In the genomic region with DNA sequence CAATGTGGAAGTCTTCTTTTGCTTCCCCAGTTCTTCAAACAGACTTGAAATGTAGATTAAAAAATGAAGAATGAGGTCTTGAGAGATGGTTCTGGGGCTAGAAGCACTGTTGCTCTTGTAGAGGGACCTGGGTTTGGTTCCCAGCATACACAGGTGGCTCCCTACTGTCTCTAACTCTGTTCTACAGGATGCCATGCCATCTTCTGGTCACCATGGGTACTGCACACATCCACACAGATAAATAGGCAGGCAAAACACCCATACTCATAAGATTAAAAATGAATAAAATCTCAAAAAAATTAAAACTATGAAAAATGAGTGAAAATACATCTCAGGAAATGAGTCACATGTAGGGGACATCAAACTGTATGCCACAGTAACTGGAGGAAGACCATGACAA, we compare ENCODE assay signal across 18 mouse cellular contexts.
DNase-seq lines count a peak whose midpoint lies in the region; ATAC-seq and TF ChIP-seq lines count a peak whose summit lies in the region.
"Had no signal": no experiment of that assay in that cellular context is flagged by ENCODE, and none has a peak within 500 bp of the region (broad histone marks: within the 10 kb centered on the region; RNA-seq: fewer than 3 reads in every experiment).

No protein-coding gene starts in this region.

- H3K9ac ChIP-seq in lung, postnatal 0 days (replicated peaks; ENCODE audit: low read depth), result no peak overlapping the region
- H3K9ac ChIP-seq: forebrain, embryonic 13.5 days; heart, embryonic 13.5 days; limb, embryonic 13.5 days; midbrain, embryonic 15.5 days had no signal

- no peak for ATAC-seq in lung, postnatal 0 days
- ATAC-seq: forebrain, embryonic 13.5 days; midbrain, embryonic 15.5 days had no signal

- TF ChIP-seq EP300 in lung, postnatal 0 days (IDR thresholded peaks at IDR 0.05), result no peak

- no peak overlapping the region for H3K27ac ChIP-seq in kidney, adult 2 months (ENCODE audit: insufficient read depth, low read depth, low read length)
- no peak overlapping the region for H3K27ac ChIP-seq in lung, postnatal 0 days (ENCODE audit: low read length)
- H3K27ac ChIP-seq: forebrain, embryonic 13.5 days; limb, embryonic 13.5 days; midbrain, embryonic 15.5 days had no signal

- 0 out of 2 replicates have a peak, but pooled peaks have one; percentile 5 for TF ChIP-seq CTCF in kidney, adult 2 months (conservative IDR thresholded peaks at IDR 0.05; ENCODE audit: insufficient read depth, insufficient read length, low read depth, low read length)
- TF ChIP-seq CTCF in lung, postnatal 0 days (IDR thresholded peaks at IDR 0.05), result peak; percentile 28; the same call in 1 of the 2 replicates
- peak; percentile 50 for TF ChIP-seq CTCF in E14TG2a.4 (conservative IDR thresholded peaks at IDR 0.05; ENCODE audit: low read length)

- no peak for TF ChIP-seq POLR2A in kidney, adult 2 months (IDR thresholded peaks at IDR 0.05; ENCODE audit: low read depth, low read length)

- H3K27me3 ChIP-seq in kidney, adult 2 months (replicated peaks; ENCODE audit: control insufficient read depth, insufficient read depth, low read length), result no peaks in the 10 kb centered on the region; the same call in 1 of the 2 replicates
- no peaks in the 10 kb centered on the region for H3K27me3 ChIP-seq in lung, postnatal 0 days (replicated peaks; ENCODE audit: insufficient read depth, low read length)
- no peaks in the 10 kb centered on the region for H3K27me3 ChIP-seq in E14TG2a.4 (ENCODE audit: insufficient read depth, low read length)
- H3K27me3 ChIP-seq: forebrain, embryonic 13.5 days; heart, embryonic 13.5 days; midbrain, embryonic 15.5 days had no signal

- H3K4me3 ChIP-seq in kidney, adult 2 months (ENCODE audit: insufficient read depth, low read depth, low read length), result no peak overlapping the region
- no peak overlapping the region for H3K4me3 ChIP-seq in lung, postnatal 0 days (ENCODE audit: low read depth, low read length)
- H3K4me3 ChIP-seq in E14TG2a.4 (replicated peaks; ENCODE audit: low read length), result no peak overlapping the region
- H3K4me3 ChIP-seq: forebrain, embryonic 13.5 days; heart, embryonic 13.5 days; limb, embryonic 13.5 days; midbrain, embryonic 15.5 days had no signal

- no peak for DNase-seq in kidney, adult 2 months
- no peak for DNase-seq in kidney, adult 9 months
- DNase-seq in lung, postnatal 0 days (ENCODE audit: low spot score), result no peak
- DNase-seq in lung, adult 18-20 months, result no peak
- peak; percentile 29 for DNase-seq in ZHBTc4 (ENCODE audit: low read depth, low spot score)
- no peak for DNase-seq in gastrocnemius, adult 18-20 months (ENCODE audit: low spot score)
- DNase-seq in urinary bladder, postnatal 25 days (ENCODE audit: low spot score), result no peak
- DNase-seq: adrenal gland, adult 8-10 months; cerebellum, adult 11 months; kidney, postnatal 14 days; lung, adult 2 months; right cerebral cortex, adult 18-20 months; thymus, postnatal 14 days had no signal

- H3K4me1 ChIP-seq in kidney, adult 2 months (ENCODE audit: control insufficient read depth, insufficient read depth, low read length), result no peaks in the 10 kb centered on the region
- H3K4me1 ChIP-seq in lung, postnatal 0 days (ENCODE audit: insufficient read depth, low read depth, low read length), result no peaks in the 10 kb centered on the region
- no peaks in the 10 kb centered on the region for H3K4me1 ChIP-seq in E14TG2a.4 (replicated peaks; ENCODE audit: low read depth, low read length)
- H3K4me1 ChIP-seq: forebrain, embryonic 13.5 days; limb, embryonic 13.5 days; midbrain, embryonic 15.5 days had no signal

- no peaks in the 10 kb centered on the region for H3K36me3 ChIP-seq in kidney, adult 2 months (ENCODE audit: control insufficient read depth, insufficient read depth, low read length)
- H3K36me3 ChIP-seq in lung, postnatal 0 days (ENCODE audit: insufficient read depth, low read length), result no peaks in the 10 kb centered on the region
- H3K36me3 ChIP-seq in E14TG2a.4 (ENCODE audit: insufficient read depth, low read length), result no peaks in the 10 kb centered on the region
- H3K36me3 ChIP-seq: heart, embryonic 13.5 days; limb, embryonic 13.5 days; midbrain, embryonic 15.5 days had no signal

- H3K4me2 ChIP-seq in lung, postnatal 0 days (replicated peaks; ENCODE audit: low read depth, low read length), result no peak overlapping the region
- H3K4me2 ChIP-seq: forebrain, embryonic 13.5 days; heart, embryonic 13.5 days; limb, embryonic 13.5 days; midbrain, embryonic 15.5 days had no signal

- no peaks in the 10 kb centered on the region for H3K9me3 ChIP-seq in lung, postnatal 0 days (ENCODE audit: low read length)
- H3K9me3 ChIP-seq in E14TG2a.4 (ENCODE audit: low read length), result no peaks in the 10 kb centered on the region
- H3K9me3 ChIP-seq: forebrain, embryonic 13.5 days; limb, embryonic 13.5 days; midbrain, embryonic 15.5 days had no signal
